Mouse (Mus musculus) testis, adult 2 months (tissue): Measurements from ENCODE around the gene Zranb1.

Source experiments
- CTCF ChIP-seq: fragments of 200-500 bp; IDR thresholded peaks from 2 replicates; pipeline ENCODE4 v1.5.1; 2012; ENCODE audit warnings: low read depth, mild to moderate bottlenecking, inconsistent platforms, low read length, moderate library complexity; ENCODE audit not compliant: control insufficient read depth, insufficient read depth, insufficient replicate concordance
- POLR2A ChIP-seq: fragments of 200-500 bp; IDR thresholded peaks from 2 replicates; pipeline ENCODE4 v1.6.1; 2012; ENCODE audit warnings: low read depth, mild to moderate bottlenecking, inconsistent platforms, low read length, moderate library complexity; ENCODE audit not compliant: control insufficient read depth

DNA sequence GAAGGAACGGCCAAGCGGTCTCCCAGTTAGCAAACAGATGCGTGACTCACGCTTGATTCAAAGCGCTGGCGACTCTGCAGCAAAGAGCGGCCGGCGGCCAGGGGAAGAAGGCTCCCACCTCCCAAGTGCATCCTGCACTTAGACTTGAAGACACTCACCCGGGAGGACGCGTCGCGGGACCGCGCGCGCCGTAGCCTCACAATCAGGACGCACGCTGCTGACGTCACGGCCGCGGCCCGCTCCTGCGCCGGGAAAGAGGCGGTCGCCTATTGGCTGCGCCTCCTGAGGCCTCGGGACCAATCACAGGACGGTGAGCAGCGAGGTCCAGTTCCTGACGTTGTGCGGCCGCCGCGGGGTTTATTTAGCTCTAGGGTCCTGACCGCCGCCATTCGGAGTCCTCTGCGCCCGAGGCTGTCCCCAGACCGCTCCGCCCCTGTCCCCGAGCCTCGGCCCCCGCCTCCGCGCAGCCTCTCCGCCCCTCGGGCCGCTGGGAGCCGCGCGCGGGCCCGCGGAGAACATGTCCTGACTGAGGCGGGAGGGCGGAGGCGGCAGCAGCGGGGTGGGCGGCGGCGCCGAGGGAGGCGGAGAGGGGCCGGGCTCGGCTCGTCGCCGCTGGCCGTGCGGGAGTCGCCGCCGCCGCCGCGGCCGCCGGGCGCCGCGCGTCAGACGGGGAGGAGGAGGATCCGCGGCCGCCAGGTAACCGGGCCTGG is at the start of gene Zranb1:
- peak; percentile 90 for TF ChIP-seq POLR2A
- no peak; the same call in 1 of the 2 replicates for TF ChIP-seq CTCF
